Mouse (Mus musculus): Measurements from ENCODE around the gene Plekho2. TPM values are rescaled to one million over a fixed set of nuclear protein-coding genes. Genes with fewer than 3 reads are reported as not detected.

Gene Plekho2
- polyA plus RNA-seq, 1 experiment from 2014 or later = 10.6 TPM

GRCm38 (mm10) chr9:65514851-65515261 is 65.0 kb downstream of the Plekho2 start:
- WGBS = 65% methylated on average over 3 of the region's 3 CpGs
- no peaks in the 10 kb centered on the region for H3K36me3 ChIP-seq
- no peak overlapping the region for H3K9ac ChIP-seq (replicated peaks)
- no peak overlapping the region for H3K4me3 ChIP-seq
- H3K4me1 ChIP-seq = 0 out of 2 replicates have a peak, but pooled peaks cover 4% of the 10 kb centered on the region
- peaks cover 4% of the 10 kb centered on the region; the same call in 1 of the 2 replicates for H3K27me3 ChIP-seq
- H3K4me2 ChIP-seq (replicated peaks) = no peak overlapping the region
- H3K27ac ChIP-seq (replicated peaks) = 0 out of 2 replicates have a peak overlapping the region, but pooled peaks have one; percentile 15
- ATAC-seq (ENCODE audit: low FRiP score, low read depth) = no peak
- no peaks in the 10 kb centered on the region for H3K9me3 ChIP-seq

GRCm38 (mm10) chr9:65514431-65514830 is 65.4 kb downstream of the Plekho2 start:
- 71% methylated on average over 8 of the region's 8 CpGs for WGBS
- no peaks in the 10 kb centered on the region for H3K36me3 ChIP-seq
- peaks cover 1% of the 10 kb centered on the region; the same call in 1 of the 2 replicates for H3K27me3 ChIP-seq

GRCm38 (mm10) chr9:65512520-65512919 is 67.3 kb downstream of the Plekho2 start:
- Histone ChIP-seq H3K27ac (replicated peaks) (no peak overlapping the region), H3K9ac (replicated peaks) (no peak overlapping the region), H3K36me3 (no peaks in the 10 kb centered on the region), H3K9me3 (no peaks in the 10 kb centered on the region), H3K27me3 (no peaks in the 10 kb centered on the region), H3K4me1 (0 out of 2 replicates have a peak, but pooled peaks cover 4% of the 10 kb centered on the region), H3K4me3 (no peak overlapping the region), H3K4me2 (replicated peaks) (no peak overlapping the region)
- ATAC-seq (ENCODE audit: low FRiP score, low read depth) = no peak
- 86% methylated on average over 3 of the region's 3 CpGs for WGBS

More at GRCm38 (mm10) chr9:65514431-65514830, 65.4 kb downstream of the Plekho2 start:
- Histone ChIP-seq H3K9ac (replicated peaks) (no peak overlapping the region), H3K9me3 (no peaks in the 10 kb centered on the region), H3K4me3 (no peak overlapping the region), H3K27ac (replicated peaks) (0 out of 2 replicates have a peak overlapping the region, but pooled peaks have one; percentile 15), H3K4me1 (0 out of 2 replicates have a peak, but pooled peaks cover 4% of the 10 kb centered on the region), H3K4me2 (replicated peaks) (no peak overlapping the region)
- ATAC-seq (ENCODE audit: low FRiP score, low read depth) = no peak

- H3K4me2 ChIP-seq (replicated peaks) = no peak overlapping the region
- no peak overlapping the region for H3K4me3 ChIP-seq
- H3K9me3 ChIP-seq = no peaks in the 10 kb centered on the region
- 77% methylated on average over 7 of the region's 7 CpGs for WGBS
- ATAC-seq (ENCODE audit: low FRiP score, low read depth) = no peak
- no peak overlapping the region for H3K9ac ChIP-seq (replicated peaks)
- no peaks in the 10 kb centered on the region for H3K4me1 ChIP-seq
- no peak overlapping the region for H3K27ac ChIP-seq (replicated peaks)
- no peaks in the 10 kb centered on the region for H3K27me3 ChIP-seq
- no peaks in the 10 kb centered on the region for H3K36me3 ChIP-seq
Observed at GRCm38 (mm10) chr9:65508449-65508848, 71.4 kb downstream of the Plekho2 start.

- no peak for ATAC-seq (ENCODE audit: low FRiP score, low read depth)
- no peaks in the 10 kb centered on the region for H3K9me3 ChIP-seq
- WGBS = 88% methylated on average over 21 of the region's 21 CpGs
- H3K4me3 ChIP-seq = no peak overlapping the region
- H3K4me1 ChIP-seq = no peaks in the 10 kb centered on the region
- no peak overlapping the region for H3K4me2 ChIP-seq (replicated peaks)
- no peak overlapping the region for H3K27ac ChIP-seq (replicated peaks)
- no peak overlapping the region for H3K9ac ChIP-seq (replicated peaks)
- no peaks in the 10 kb centered on the region for H3K27me3 ChIP-seq
- H3K36me3 ChIP-seq = no peaks in the 10 kb centered on the region
Observed at GRCm38 (mm10) chr9:65502721-65503505, 76.9 kb downstream of the Plekho2 start.

Other genes starting within 250 kb of the Plekho2 start
- gene Pdcd7, start 233.9 kb downstream of the Plekho2 start, polyA plus RNA-seq (2016; fragmentation: Nextera tagmentation; extraction: Ambion mirVana) = 12.2 and 14.3 TPM in 2 replicates
- gene Ubap1l, start 219.0 kb downstream of the Plekho2 start, polyA plus RNA-seq (2016; fragmentation: Nextera tagmentation; extraction: Ambion mirVana) = 0.17 and 0.65 TPM in 2 replicates
- gene Kbtbd13, start 188.4 kb downstream of the Plekho2 start, polyA plus RNA-seq (2016; fragmentation: Nextera tagmentation; extraction: Ambion mirVana) = 0.37 and 0.45 TPM in 2 replicates
- 6.5 TPM in 2 replicates for gene Rasl12, start 181.5 kb downstream of the Plekho2 start, polyA plus RNA-seq (2016; fragmentation: Nextera tagmentation; extraction: Ambion mirVana)
- not detected in 2 replicates for gene Slc51b, start 157.1 kb downstream of the Plekho2 start, polyA plus RNA-seq (2016; fragmentation: Nextera tagmentation; extraction: Ambion mirVana)
- 22.9 and 23.3 TPM in 2 replicates for gene Mtfmt, start 144.3 kb downstream of the Plekho2 start, polyA plus RNA-seq (2016; fragmentation: Nextera tagmentation; extraction: Ambion mirVana)
- gene Spg21, start 119.1 kb downstream of the Plekho2 start, polyA plus RNA-seq (2016; fragmentation: Nextera tagmentation; extraction: Ambion mirVana) = 112 and 113 TPM in 2 replicates
- gene Ankdd1a, start 59.8 kb downstream of the Plekho2 start, polyA plus RNA-seq (2016; fragmentation: Nextera tagmentation; extraction: Ambion mirVana) = 0.22 and 0.24 TPM in 2 replicates
- gene Pif1, start 7.1 kb upstream of the Plekho2 start, polyA plus RNA-seq (2016; fragmentation: Nextera tagmentation; extraction: Ambion mirVana) = 22.3 and 24.0 TPM in 2 replicates
- gene Rbpms2, start 49.6 kb upstream of the Plekho2 start, polyA plus RNA-seq (2016; fragmentation: Nextera tagmentation; extraction: Ambion mirVana) = 11.5 and 12.8 TPM in 2 replicates
- gene Oaz2, start 88.0 kb upstream of the Plekho2 start, polyA plus RNA-seq (2016; fragmentation: Nextera tagmentation; extraction: Ambion mirVana) = 262 and 269 TPM in 2 replicates
- 12.0 and 15.4 TPM in 2 replicates for gene Zfp609, start 247.5 kb upstream of the Plekho2 start, polyA plus RNA-seq (2016; fragmentation: Nextera tagmentation; extraction: Ambion mirVana)